Mouse (Mus musculus): ENCODE measurements at regions not wholly inside any gene's neighbourhood (a gene's known extent, or its start where the extent isn't known, plus 50 kb on each side); places are given as distances from the start of the nearest gene placed in this dataset.

DNA sequence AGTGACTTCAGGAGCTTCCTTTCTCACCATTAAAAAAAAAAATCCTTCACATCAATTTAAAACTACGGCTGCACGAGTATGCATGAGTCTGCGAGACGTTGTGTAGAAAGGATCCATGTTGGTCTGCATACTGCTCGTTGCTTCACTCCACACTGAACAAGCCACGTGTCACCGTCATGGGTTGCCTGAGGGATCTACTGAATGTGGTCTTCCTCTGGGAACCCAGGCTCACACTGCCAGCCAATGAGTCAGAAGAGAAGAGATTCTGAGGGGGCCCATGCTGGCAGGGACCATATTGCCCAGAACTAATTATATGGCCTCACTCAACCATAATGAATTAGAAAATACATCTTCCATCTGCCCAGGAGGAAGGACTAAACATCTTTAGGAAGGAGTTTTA is 124.6 kb downstream of the Nhlrc3 start:
- Histone ChIP-seq H3K9me3 (no peaks in the 10 kb centered on the region), H3K27me3 (peaks cover 6% of the 10 kb centered on the region; the same call in 1 of the 2 replicates), H3K4me3 (no peak overlapping the region), H3K4me2 (no peak overlapping the region), H3K4me1 (peaks cover 6% of the 10 kb centered on the region; the same call in 1 of the 2 replicates), H3K36me3 (no peaks in the 10 kb centered on the region), H3K27ac (no peak overlapping the region), H3K9ac (no peak overlapping the region)
- 92% methylated on average over 7 of the region's 7 CpGs for WGBS
- ATAC-seq (ENCODE audit: insufficient number of reproducible peaks, low FRiP score, low TSS enrichment, low read depth): no peak

DNA sequence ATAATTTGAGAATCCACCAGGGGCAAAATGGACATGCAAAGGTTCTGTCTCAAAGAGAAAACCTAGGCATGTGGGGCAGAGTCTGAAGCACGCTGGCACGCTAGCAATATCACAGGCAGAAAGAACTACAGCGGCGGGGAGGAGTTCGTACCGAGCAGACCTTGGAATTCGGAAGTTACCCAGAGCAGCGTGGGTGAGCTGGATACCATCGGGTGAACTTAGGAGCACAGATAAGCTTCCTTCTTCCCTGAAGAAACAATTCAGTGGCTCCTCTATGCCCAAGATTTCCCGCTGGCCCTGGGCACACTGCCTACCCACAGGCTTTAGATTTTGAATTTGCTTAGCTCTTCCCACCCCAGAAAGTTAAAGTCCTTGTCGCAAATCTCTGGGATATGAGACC is 129.1 kb downstream of the Nhlrc3 start:
- no peaks in the 10 kb centered on the region for H3K27me3 ChIP-seq
- no peaks in the 10 kb centered on the region for H3K9me3 ChIP-seq
- H3K4me1 ChIP-seq: no peaks in the 10 kb centered on the region
- ATAC-seq (ENCODE audit: insufficient number of reproducible peaks, low FRiP score, low TSS enrichment, low read depth): no peak
- 32% methylated on average over 11 of the region's 11 CpGs for WGBS
- peak overlapping the region; percentile 38 for H3K4me2 ChIP-seq
- H3K27ac ChIP-seq: no peak overlapping the region
- no peak overlapping the region for H3K9ac ChIP-seq
- no peaks in the 10 kb centered on the region for H3K36me3 ChIP-seq
- peak overlapping the region; percentile 16 for H3K4me3 ChIP-seq

DNA sequence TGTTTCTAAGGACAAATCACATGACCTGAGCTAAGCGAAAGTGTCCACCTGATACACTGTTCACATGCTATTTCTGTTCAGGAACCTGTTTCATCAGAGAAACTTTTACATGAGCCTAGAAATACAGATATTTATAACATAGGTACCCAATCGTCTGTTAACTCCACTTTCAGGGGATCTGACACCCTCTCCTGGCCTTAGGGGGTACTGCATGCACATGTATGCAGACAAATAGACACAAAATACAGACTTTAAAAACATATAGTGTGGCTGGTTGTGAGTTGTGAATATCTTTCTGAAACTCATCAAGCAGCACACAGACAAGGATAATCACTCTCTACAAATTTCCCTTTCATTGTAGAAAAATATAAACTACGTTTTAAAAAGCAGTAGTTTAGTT is 133.6 kb downstream of the Nhlrc3 start:
- Histone ChIP-seq H3K4me2 (no peak overlapping the region), H3K36me3 (no peaks in the 10 kb centered on the region), H3K9ac (no peak overlapping the region), H3K9me3 (no peaks in the 10 kb centered on the region), H3K27me3 (no peaks in the 10 kb centered on the region), H3K4me3 (no peak overlapping the region), H3K4me1 (no peaks in the 10 kb centered on the region), H3K27ac (no peak overlapping the region)
- 54% methylated on average over 3 of the region's 3 CpGs for WGBS
- ATAC-seq (ENCODE audit: insufficient number of reproducible peaks, low FRiP score, low TSS enrichment, low read depth): no peak

DNA sequence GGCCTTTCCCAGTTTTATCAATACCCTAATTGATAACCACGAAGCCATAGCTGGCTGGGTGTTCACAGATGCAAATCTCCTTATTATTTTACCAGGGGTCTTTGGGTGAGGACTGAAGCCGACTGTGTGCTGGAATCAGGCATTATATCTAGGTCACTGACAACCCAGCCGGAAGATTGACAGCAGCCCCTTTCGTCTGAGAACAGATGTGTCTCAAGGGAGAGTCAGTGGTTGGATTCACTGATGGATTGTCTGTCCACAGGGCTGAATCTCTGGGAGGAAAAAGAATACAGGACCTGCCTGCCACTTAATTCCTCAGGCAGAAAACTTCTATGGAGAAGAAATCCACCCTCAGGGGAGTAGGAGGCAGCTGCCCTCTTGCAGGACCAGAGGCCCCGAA is 135.7 kb downstream of the Nhlrc3 start:
- no peak overlapping the region for H3K4me3 ChIP-seq
- no peaks in the 10 kb centered on the region for H3K36me3 ChIP-seq
- H3K9ac ChIP-seq: no peak overlapping the region
- ATAC-seq (ENCODE audit: insufficient number of reproducible peaks, low FRiP score, low TSS enrichment, low read depth): no peak
- H3K4me1 ChIP-seq: no peaks in the 10 kb centered on the region
- no peaks in the 10 kb centered on the region for H3K9me3 ChIP-seq
- no peak overlapping the region for H3K4me2 ChIP-seq
- 54% methylated on average over 5 of the region's 5 CpGs for WGBS
- no peak overlapping the region for H3K27ac ChIP-seq
- H3K27me3 ChIP-seq: no peaks in the 10 kb centered on the region

DNA sequence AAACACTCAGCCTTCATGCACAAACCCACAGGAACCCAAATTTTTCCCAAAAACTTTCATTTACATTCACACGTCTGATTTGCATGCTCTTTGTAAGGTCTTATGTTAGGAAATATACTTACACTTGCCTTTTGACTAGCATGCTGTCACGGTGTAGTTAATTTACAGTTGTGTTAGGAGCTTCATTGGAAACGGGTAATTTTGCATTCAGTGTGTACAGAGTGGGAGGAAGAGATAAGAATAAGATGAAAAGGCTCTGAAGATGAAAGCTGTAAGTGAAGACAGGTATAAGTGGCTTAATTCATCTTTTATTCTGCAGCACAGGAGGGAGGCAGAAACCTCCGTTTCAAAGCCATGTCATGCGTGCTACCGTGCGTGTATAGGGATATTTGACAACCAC is 136.2 kb downstream of the Nhlrc3 start:
- Histone ChIP-seq H3K4me1 (no peaks in the 10 kb centered on the region), H3K36me3 (no peaks in the 10 kb centered on the region)
- WGBS: 69% methylated on average over 7 of the region's 7 CpGs

DNA sequence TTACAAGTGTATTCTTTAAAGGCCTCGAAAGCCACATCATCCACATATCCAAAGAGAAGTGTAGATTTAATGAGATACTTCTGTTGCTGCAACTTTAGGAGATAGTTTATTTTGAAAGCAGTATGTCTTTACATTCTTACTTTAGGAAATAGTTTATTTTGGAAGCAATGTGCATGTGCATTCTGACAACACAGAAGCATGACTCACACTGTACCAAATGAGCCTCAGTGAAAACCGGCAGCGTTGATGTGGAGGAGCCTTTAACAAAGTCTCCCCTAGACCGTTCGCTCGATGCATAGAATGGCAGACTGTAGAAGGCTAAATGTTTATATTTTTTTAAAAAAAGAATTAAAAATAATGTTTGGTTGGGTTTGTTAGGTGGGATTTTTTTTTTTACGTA is 138.1 kb downstream of the Nhlrc3 start:
- Histone ChIP-seq H3K9ac (no peak overlapping the region), H3K36me3 (no peaks in the 10 kb centered on the region), H3K4me1 (no peaks in the 10 kb centered on the region), H3K4me3 (no peak overlapping the region), H3K9me3 (no peaks in the 10 kb centered on the region), H3K27ac (no peak overlapping the region), H3K27me3 (no peaks in the 10 kb centered on the region), H3K4me2 (no peak overlapping the region)
- WGBS: 93% methylated on average over 7 of the region's 7 CpGs
- no peak for ATAC-seq (ENCODE audit: insufficient number of reproducible peaks, low FRiP score, low TSS enrichment, low read depth)

More for the DNA sequence above, 136.2 kb downstream of the Nhlrc3 start:
- Histone ChIP-seq H3K9ac (no peak overlapping the region), H3K9me3 (no peaks in the 10 kb centered on the region), H3K4me2 (no peak overlapping the region), H3K27ac (no peak overlapping the region), H3K27me3 (no peaks in the 10 kb centered on the region), H3K4me3 (no peak overlapping the region)
- ATAC-seq (ENCODE audit: insufficient number of reproducible peaks, low FRiP score, low TSS enrichment, low read depth): no peak

DNA sequence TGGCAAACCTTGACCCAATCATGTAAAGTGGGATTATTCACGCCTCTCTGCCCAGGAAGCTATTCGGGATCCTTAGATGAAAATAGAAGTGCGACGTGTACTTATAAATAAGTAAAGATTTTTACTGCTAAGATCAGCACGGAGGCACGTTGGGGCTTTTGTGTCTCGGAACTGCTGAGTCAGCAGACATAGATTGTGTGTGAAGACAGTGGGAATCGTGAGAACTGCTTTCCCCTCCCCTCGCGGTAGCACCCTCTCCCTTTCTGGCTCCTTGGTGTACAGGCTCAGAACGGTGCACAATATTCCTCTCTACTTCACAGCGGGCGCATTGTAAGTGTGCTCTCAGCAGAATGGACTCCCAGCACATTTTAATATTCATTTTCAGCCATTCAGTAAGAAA is 138.7 kb downstream of the Nhlrc3 start:
- no peaks in the 10 kb centered on the region for H3K36me3 ChIP-seq
- no peak overlapping the region for H3K27ac ChIP-seq
- H3K9me3 ChIP-seq: no peaks in the 10 kb centered on the region
- 70% methylated on average over 13 of the region's 13 CpGs for WGBS
- H3K4me1 ChIP-seq: no peaks in the 10 kb centered on the region
- ATAC-seq (ENCODE audit: insufficient number of reproducible peaks, low FRiP score, low TSS enrichment, low read depth): no peak
- no peak overlapping the region for H3K9ac ChIP-seq
- H3K4me3 ChIP-seq: no peak overlapping the region
- no peak overlapping the region for H3K4me2 ChIP-seq
- H3K27me3 ChIP-seq: no peaks in the 10 kb centered on the region

DNA sequence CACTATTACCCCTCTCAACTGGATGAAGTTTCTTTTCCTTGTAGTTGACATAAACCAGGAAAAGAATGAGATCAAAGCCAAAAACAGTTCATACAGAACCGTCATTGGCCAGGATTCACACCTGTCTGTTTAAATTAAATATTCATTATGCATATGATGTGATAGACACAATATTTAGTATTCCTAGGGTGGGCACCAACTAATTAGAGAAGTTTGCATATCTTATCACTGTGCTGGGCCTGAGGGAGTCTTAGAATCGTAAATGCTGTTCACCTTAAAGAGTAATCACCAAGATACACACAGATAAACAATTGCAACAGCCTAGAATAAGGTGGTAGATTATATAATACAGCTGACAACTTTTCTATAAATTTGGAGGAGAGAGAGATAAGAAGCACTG is 147.7 kb downstream of the Nhlrc3 start:
- Histone ChIP-seq H3K4me3 (no peak overlapping the region), H3K27ac (no peak overlapping the region), H3K27me3 (no peaks in the 10 kb centered on the region), H3K4me2 (no peak overlapping the region), H3K9me3 (no peaks in the 10 kb centered on the region), H3K4me1 (no peaks in the 10 kb centered on the region), H3K36me3 (no peaks in the 10 kb centered on the region), H3K9ac (no peak overlapping the region)
- ATAC-seq (ENCODE audit: insufficient number of reproducible peaks, low FRiP score, low TSS enrichment, low read depth): no peak
- WGBS: 71% methylated on average over 2 of the region's 2 CpGs

All from limb, embryonic 15.5 days (tissue).